Mouse (Mus musculus) erythroblast, embryonic 14.5 days (primary cell): Measurements from ENCODE around the gene Mms19. TPM values are rescaled to one million over a fixed set of nuclear protein-coding genes. Genes with fewer than 3 reads are reported as not detected.

Experiments used
- H3K27me3 ChIP-seq: 2 replicates; pipeline ENCODE4 v1.6.1; 2012; ENCODE audit warnings: inconsistent platforms; ENCODE audit not compliant: control insufficient read depth
- H3K36me3 ChIP-seq: 2 replicates; pipeline ENCODE4 v1.6.1; 2012; ENCODE audit warnings: mild to moderate bottlenecking, inconsistent platforms; ENCODE audit not compliant: control insufficient read depth
- H3K4me1 ChIP-seq: 2 replicates; pipeline ENCODE4 v1.6.1; 2012; ENCODE audit warnings: inconsistent platforms; ENCODE audit not compliant: control insufficient read depth
- H3K4me3 ChIP-seq: replicated peaks from 2 replicates; pipeline ENCODE3; 2012; ENCODE audit warnings: moderate library complexity, mild to moderate bottlenecking, inconsistent platforms
- H3K9me3 ChIP-seq: 2 replicates; pipeline ENCODE4 v1.6.1; 2012; ENCODE audit warnings: low read length, inconsistent platforms, mixed read lengths; ENCODE audit not compliant: control insufficient read depth
- GATA1 ChIP-seq: IDR thresholded peaks from 2 replicates; pipeline ENCODE4 v1.6.1; 2012; ENCODE audit warnings: low read length, inconsistent platforms, mixed read lengths
- TAL1 ChIP-seq: IDR thresholded peaks from 3 replicates; pipeline ENCODE4 v1.6.1; 2012; ENCODE audit warnings: low read length, inconsistent platforms, mixed read lengths
- polyA plus RNA-seq: library from polyadenylated mRNA; stranded (reverse); fragments of >175 nt; gene quantifications from 2 replicates; pipeline ENCODE4 v1.2.3, GENCODE M21; 2012

The Mms19 gene
- polyA plus RNA-seq, 1 experiment = 0.65 TPM

DNA sequence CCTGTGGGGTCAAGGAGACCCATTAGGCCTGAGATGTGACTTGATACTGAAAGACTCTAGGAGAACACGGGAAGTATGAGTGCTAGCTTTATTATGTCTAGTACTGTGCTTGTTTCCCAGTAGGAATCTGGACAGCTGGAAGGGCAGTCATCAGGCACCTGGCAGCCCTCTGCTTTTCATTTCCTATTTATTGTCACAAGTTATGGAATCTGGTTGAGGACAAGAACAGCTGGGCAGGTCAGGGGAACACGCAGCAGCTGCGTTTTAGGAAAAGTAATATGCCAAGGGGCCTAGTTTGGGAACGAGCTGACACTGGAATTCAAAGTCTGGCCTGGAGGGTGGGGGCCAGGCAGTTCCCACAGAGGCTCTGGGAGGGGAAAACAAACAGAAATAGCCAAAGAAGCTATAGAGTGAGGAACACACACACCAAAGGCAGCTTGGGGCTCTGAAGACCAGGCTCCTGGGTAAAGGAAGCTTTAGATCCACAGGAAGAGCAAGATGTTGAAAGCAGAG, 19.5 kb upstream of the Mms19 start:
- TF ChIP-seq TAL1 (no peak), GATA1 (no peak)
- no peaks in the 10 kb centered on the region; the same call in 1 of the 2 replicates for H3K27me3 ChIP-seq
- no peaks in the 10 kb centered on the region for H3K4me1 ChIP-seq
- H3K36me3 ChIP-seq = no peaks in the 10 kb centered on the region
- H3K4me3 ChIP-seq = no peak overlapping the region
- no peaks in the 10 kb centered on the region for H3K9me3 ChIP-seq

DNA sequence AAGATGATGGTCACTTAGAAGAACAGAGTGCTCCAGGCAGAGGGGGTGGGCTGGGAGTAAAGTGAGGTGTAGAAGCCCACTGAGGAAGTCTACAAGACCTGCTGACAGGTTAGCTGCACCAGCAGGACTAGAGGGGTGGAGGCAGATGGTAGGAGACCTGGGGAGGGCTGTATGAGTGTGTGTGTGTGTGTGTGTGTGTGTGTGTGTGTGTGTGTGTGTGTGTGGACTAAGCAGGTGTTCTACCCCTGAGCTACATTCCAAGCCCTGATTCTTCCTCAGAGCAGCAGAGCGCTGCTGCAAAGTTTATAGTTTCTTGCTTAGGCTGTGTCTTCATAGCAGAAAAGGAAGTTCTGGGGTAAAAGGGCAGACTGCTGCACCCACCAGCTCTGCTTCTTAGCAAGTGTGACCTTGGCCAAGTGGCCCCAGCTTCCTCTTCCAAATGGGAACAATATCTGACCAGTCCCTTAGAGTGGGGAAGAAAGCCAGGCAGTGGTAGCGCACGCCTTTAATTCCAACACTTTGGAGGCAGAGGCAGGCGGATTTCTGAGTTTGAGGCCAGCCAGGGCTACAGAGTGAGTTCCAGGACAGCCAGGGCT, 18.8 kb upstream of the Mms19 start:
- no peaks in the 10 kb centered on the region for H3K4me1 ChIP-seq
- no peak overlapping the region for H3K4me3 ChIP-seq
- no peaks in the 10 kb centered on the region for H3K36me3 ChIP-seq
- H3K9me3 ChIP-seq = no peaks in the 10 kb centered on the region
- H3K27me3 ChIP-seq = no peaks in the 10 kb centered on the region; the same call in 1 of the 2 replicates
- TF ChIP-seq TAL1 = no peak
- TF ChIP-seq GATA1 = no peak

DNA sequence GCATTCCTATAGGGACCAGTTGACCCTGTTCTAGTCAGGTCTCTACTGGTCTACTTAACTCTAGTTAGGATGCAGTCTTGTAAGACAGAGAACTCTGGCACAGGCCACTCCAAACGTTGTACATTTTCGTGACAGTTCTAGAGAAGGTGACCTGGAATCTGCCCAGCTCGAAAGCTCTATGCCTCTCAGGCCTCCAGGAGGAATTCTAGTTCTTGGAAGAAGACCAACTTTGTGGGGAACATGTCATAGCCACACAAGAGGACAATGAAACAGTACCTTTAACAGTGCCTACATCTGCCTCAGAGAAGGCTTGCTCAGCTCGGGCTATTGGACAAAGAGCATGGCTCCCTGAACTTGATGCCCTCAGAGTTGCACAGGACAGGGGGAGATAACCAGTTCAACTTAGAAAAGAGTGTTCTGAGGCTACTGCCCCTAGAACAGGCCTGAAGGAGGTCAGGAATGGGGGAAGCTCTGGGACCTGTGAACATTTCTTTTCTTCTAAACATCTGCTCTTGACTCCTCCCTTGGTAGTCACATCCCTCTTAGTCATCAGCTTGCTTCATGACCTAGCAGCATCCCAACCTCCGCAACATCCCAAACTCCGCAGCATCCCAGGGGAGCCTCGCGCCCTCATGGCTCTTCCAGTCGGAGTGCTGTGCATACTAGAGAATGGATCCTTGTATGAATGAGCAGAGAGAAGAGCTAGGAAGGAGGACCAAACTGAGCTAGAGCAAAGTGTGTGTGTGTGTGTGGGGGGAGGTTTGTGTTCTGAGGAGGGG, 18.0 kb upstream of the Mms19 start:
- H3K36me3 ChIP-seq = no peaks in the 10 kb centered on the region
- H3K4me3 ChIP-seq = no peak overlapping the region
- H3K4me1 ChIP-seq = no peaks in the 10 kb centered on the region
- no peaks in the 10 kb centered on the region; the same call in 1 of the 2 replicates for H3K27me3 ChIP-seq
- H3K9me3 ChIP-seq = no peaks in the 10 kb centered on the region
- no peak for TF ChIP-seq TAL1
- no peak for TF ChIP-seq GATA1

DNA sequence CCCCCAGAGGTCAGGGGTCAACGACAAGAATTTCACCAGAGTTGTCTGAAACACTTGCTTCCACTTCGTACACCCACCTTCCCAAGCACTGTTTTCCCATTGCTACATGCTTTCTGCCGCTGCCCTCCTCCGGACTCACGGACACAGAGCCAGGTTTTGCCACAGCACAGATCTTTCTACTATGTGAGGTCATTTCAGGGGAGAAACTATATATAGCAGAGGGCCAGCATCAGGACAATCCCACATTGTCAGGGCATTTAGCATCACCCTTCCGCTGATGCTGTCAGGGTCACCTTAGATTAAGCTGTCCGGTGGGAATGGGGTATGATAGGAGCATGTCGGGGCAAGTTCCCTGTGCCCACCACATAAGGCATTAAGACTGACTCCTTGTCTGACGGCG, 16.1 kb upstream of the Mms19 start:
- H3K27me3 ChIP-seq = no peaks in the 10 kb centered on the region; the same call in 1 of the 2 replicates
- H3K4me1 ChIP-seq = no peaks in the 10 kb centered on the region
- no peak overlapping the region for H3K4me3 ChIP-seq
- no peaks in the 10 kb centered on the region for H3K9me3 ChIP-seq
- no peak for TF ChIP-seq TAL1
- TF ChIP-seq GATA1 = no peak
- no peaks in the 10 kb centered on the region for H3K36me3 ChIP-seq

DNA sequence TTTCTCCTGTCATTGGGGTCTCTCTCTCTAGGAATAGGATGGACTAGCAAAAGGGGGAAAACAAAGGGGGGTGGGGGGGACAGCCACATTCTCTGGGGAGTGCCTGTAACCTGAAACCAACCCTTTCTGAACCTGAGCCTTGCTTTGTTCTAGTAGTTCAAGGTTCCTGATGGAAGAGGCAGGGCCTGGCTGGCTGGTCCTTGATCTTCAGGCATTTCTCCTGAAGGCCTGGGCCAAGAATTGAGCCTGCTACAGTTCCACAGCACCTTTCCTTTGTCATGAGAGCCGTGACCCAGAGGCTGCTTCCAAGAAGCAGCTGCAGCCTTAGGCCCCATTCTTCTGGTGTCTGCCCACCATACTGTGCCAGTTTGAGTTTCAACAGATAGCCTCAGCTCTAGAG, 14.5 kb upstream of the Mms19 start:
- Histone ChIP-seq H3K4me3 (no peak overlapping the region), H3K36me3 (no peaks in the 10 kb centered on the region), H3K27me3 (no peaks in the 10 kb centered on the region; the same call in 1 of the 2 replicates), H3K9me3 (no peaks in the 10 kb centered on the region), H3K4me1 (no peaks in the 10 kb centered on the region)
- no peak for TF ChIP-seq TAL1
- TF ChIP-seq GATA1 = no peak

DNA sequence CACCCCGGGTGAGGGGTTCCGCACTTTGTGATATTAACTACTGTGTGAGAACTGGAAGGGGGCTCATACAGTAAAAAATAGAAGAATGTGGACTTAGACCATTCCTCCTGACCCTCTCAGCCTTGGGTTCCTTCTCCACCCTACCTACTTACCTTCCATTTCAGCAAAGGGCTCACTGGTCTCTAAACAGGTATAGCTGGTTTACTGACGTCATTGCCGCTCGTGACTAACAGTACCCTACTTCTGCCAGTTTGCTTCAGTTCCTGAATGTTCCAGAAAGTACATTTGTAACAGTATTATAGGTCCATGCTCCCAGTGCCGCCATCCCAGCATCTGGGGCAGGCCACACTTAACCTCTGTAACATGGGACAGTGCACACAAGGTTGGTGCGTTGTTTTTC, 13.1 kb upstream of the Mms19 start:
- Histone ChIP-seq H3K9me3 (no peaks in the 10 kb centered on the region), H3K4me3 (no peak overlapping the region), H3K4me1 (no peaks in the 10 kb centered on the region), H3K27me3 (no peaks in the 10 kb centered on the region; the same call in 1 of the 2 replicates), H3K36me3 (no peaks in the 10 kb centered on the region)
- TF ChIP-seq GATA1 (no peak), TAL1 (no peak)

DNA sequence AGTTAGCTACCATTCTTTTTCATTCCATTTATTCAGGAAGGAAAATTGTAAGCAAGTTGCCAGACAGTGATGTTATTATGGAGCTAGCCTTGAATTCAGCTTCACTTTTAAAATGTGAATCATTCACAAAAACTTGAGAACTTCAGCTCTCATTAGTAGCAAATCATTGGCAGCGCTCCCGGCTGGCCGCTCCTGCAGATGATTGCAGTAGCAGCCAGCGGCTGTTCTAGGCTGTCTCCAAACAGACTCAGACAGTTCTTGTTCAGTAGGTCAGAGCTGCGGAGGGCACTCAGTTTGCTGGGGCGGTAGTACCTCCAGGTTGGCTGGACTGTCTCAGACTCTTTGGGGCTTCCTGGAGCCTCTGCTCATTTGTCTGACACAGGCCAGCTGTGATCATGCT, 12.5 kb upstream of the Mms19 start:
- Histone ChIP-seq H3K36me3 (no peaks in the 10 kb centered on the region), H3K27me3 (no peaks in the 10 kb centered on the region; the same call in 1 of the 2 replicates), H3K4me3 (no peak overlapping the region), H3K9me3 (no peaks in the 10 kb centered on the region), H3K4me1 (no peaks in the 10 kb centered on the region)
- TF ChIP-seq GATA1 = no peak
- TF ChIP-seq TAL1 = no peak

DNA sequence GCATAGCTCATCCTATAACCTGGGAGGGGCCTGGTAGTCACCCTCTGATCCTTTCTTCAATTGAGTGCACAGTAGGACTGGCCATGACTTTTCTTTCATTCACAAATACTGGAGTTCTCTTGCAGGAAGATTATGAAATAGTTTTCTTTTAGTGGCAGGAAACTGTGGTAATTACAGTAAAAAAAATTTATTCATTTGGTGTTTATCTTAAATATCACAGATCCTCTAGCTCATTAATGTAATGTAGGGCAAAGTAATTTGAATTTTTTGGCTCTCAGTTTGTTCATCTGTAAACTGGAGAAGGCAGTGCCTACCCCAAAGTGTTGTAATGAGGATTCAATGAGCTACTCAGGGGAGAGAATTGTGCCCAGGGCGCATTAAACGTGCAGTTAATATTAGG, 12.0 kb upstream of the Mms19 start:
- H3K4me3 ChIP-seq = no peak overlapping the region
- H3K36me3 ChIP-seq = no peaks in the 10 kb centered on the region
- no peaks in the 10 kb centered on the region; the same call in 1 of the 2 replicates for H3K27me3 ChIP-seq
- no peaks in the 10 kb centered on the region for H3K4me1 ChIP-seq
- H3K9me3 ChIP-seq = no peaks in the 10 kb centered on the region
- no peak for TF ChIP-seq TAL1
- no peak for TF ChIP-seq GATA1

DNA sequence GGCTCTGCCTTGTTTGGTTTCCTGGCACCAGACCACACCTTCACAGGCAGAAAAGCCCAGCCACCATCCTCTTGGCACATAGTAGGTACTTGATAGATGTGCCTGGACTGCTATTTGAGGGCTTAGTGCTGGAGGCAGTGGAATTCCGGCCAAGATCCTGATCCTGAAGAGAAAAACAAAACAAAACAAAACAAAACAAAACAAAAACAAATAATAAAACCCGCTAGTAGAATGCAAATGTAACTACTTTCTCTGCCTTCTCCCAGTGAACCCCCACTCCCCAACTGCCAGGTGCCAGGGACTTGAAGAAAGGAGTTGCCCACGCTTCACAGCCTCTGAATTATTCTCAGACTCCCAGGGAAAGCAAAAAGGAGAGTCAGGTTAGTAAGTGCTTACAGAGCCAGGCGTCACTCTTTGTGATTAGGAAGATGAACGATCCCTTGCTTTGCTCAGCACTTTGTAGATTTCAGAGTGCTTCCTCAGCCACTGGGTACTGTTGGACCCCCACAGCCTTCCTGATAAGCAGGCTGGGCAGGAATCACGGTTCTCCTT, 11.0 kb upstream of the Mms19 start:
- H3K27me3 ChIP-seq = no peaks in the 10 kb centered on the region
- no peaks in the 10 kb centered on the region for H3K36me3 ChIP-seq
- no peaks in the 10 kb centered on the region for H3K4me1 ChIP-seq
- H3K4me3 ChIP-seq = no peak overlapping the region
- no peaks in the 10 kb centered on the region for H3K9me3 ChIP-seq
- TF ChIP-seq GATA1 = no peak
- TF ChIP-seq TAL1 = no peak
